Mouse (Mus musculus): ENCODE results near the gene Cpvl.

The Cpvl gene

GRCm38 (mm10) chr6:53891109-53891508 lies 87.4 kb downstream of the Cpvl start:
- in situ Hi-C loops (cut with MseI, MboI): no loop called here

- in situ Hi-C loops (cut with MseI, MboI): no loop called here
Observed at GRCm38 (mm10) chr6:53884931-53885330, 93.5 kb downstream of the Cpvl start.

GRCm38 (mm10) chr6:53884496-53884895 lies 94.0 kb downstream of the Cpvl start:
- in situ Hi-C loops (cut with MseI, MboI): no loop called here

- in situ Hi-C loops (cut with MseI, MboI): no loop called here
Observed at GRCm38 (mm10) chr6:53883405-53883804, 95.1 kb downstream of the Cpvl start.

DNA sequence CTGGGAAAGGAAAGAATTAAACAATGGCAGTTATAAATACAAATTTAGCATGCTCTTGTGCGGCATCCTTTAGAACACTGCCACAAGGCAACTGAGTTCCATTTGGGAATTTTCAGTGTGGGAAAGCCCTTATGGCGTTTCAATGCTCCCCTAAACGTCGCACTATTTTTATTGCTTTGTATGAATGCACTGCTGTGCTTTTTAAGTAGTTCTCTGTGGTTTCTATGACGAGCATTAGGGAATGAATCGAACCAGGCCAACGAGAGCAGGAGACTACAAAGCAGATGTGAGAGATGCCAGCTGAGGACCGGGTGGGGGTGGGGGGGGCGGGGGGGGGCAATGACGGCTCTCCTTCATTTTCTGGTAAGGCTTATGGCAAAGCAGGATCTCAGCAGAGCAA lies 96.8 kb downstream of the Cpvl start:
- in situ Hi-C loops (cut with MseI, MboI): no loop called here

DNA sequence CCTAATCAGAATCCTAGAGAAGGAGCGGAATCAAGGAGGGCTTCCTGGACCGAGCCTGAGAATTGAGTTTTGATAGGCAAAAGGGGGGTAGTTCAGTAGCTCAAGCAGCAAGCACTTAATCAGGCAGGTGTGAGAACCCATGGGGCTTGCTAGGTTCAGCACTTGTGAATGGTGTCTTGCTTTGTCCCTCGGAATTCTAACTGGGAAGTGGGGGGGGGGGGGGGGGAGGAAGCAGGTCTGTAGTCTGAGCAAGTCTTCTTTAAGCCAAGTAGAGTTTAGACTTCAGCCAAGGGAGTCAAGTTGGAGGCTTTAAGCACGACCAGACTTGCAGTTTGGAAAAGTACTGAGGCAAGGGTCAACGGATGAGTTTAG lies 97.2 kb downstream of the Cpvl start:
- in situ Hi-C loops (cut with MseI, MboI): no loop called here

DNA sequence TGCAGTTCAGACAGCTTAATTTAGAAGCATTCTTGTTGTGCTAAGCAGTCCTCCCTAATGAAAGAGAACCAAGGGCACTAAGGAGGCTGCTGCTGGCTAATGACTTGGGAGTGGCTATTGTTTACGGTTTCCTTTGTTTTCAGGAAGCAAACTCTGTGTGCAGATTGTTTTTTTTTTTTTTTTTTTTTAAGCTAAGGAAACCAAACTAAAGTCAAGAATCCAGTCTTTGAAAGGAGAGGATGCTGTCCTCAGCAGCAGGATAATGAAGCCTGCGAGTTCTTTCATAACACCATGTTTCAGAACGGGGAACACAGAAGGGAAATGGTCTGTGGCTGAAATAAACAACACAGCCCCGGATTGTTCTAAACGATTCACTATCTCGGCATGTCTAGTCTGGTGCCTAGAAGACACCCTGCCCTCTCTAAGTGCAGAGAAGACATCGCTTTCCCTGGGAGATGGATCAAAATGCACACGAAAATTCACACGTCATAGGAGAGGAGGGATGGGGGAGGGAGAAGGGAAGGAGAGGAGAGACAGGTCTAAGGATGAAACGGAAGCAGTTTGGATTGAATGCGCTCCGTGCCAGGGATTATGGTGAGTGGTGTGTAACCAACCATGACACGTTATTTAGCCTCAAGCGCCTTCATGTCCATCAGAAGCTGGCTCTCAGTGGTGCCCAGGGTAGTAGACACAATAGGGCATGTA lies 97.8 kb downstream of the Cpvl start:
- in situ Hi-C loops (cut with MseI, MboI): no loop called here

DNA sequence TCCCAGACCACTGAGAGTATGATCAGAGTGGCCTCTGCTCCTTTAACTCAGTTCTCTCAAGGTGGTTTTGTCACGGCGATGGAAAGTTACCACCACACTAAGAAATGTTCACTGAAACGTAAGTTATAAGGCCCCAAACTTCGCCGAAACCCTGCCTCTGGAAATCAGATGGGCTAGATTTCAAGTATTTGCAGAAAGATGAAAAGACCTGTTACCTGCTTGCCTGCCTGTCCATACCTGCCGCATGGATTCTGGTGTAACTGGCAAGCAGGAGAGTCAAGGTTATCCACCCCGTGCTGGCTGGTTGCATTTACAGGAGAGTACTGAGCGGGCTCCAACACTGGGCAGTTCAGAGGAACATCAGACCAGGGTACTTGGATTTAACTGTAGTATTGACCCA lies 98.9 kb downstream of the Cpvl start:
- in situ Hi-C loops (cut with MseI, MboI): no loop called here

DNA sequence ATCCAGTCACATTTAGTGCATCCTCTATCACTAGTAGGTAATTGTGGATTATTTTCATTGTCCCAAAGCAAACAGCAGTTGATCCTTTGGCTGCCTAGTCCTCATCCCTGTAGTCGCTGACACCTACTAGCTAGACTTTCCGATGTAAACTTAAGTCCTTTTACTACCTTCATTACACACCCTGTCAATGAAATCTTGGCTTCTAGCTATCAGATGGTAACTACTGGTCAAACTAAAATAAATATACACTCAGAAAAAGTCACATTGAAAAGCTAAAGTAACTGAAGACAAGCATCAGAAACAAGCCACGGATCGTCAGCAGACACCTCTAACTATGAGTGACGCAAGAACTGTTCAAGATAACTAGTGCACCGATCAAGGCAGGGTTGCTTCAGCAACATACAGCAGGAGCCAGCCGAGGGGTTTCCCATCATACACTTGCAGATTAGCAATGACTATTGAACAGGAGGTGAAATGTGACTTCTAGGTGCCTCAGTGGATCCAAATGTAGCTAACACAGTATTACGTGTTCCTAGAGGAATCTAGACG lies 103.5 kb downstream of the Cpvl start:
- in situ Hi-C loops (cut with MseI, MboI): no loop called here

GRCm38 (mm10) chr6:53871903-53872302 lies 106.6 kb downstream of the Cpvl start:
- in situ Hi-C loops (cut with MseI, MboI): no loop called here

DNA sequence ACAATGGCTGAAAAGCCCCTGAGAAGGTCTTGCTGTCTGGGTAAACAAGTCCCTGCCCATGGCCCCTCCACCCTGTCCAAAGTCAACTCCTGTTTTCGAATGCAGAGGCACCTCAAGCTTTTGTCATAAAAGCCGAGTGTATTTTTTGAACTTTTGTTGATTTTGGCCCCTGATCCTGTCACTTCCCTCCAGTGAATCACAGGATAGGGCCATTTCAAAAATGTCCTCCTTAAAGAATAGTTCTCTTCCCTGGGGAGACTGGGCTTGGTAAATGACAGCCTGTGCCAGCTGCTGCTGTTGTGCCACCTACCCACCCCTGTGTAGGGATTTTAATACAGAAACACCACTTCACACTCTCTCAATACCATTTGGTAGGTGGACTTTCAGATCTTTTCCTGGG lies 115.5 kb downstream of the Cpvl start:
- in situ Hi-C loops (cut with MseI, MboI): no loop called here

- in situ Hi-C loops (cut with MseI, MboI): no loop called here
Observed at GRCm38 (mm10) chr6:53859106-53859505, 119.4 kb downstream of the Cpvl start.

GRCm38 (mm10) chr6:53857822-53858221 lies 120.6 kb downstream of the Cpvl start:
- in situ Hi-C loops (cut with MseI, MboI): no loop called here

DNA sequence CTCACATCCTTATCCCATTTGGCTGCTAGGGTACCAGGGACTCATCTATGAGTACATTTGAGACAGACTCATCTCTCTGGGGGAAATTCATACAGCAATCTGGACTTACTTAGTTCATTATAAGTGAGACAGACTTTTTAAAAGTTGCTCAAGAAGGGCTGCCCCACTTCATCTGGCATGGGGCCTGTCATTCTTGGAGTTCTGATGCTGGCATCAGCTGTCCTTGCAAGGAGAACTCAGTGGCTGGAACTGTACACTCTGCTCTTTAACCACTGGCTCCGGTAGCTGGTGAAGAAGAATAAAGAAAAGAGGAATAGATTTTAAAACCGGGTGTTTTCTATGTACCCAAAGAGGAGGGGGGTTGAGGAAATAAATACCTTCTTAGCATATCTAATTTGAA lies 121.7 kb downstream of the Cpvl start:
- in situ Hi-C loops (cut with MseI, MboI): no loop called here

- in situ Hi-C loops (cut with MseI, MboI): no loop called here
Observed at GRCm38 (mm10) chr6:53854971-53855856, 123.3 kb downstream of the Cpvl start.

- in situ Hi-C loops (cut with MseI, MboI): no loop called here
Observed at GRCm38 (mm10) chr6:53854226-53854625, 124.2 kb downstream of the Cpvl start.

- in situ Hi-C loops (cut with MseI, MboI): no loop called here
Observed at GRCm38 (mm10) chr6:53853546-53853945, 124.9 kb downstream of the Cpvl start.

GRCm38 (mm10) chr6:53844626-53845025 lies 133.8 kb downstream of the Cpvl start:
- in situ Hi-C loops (cut with MseI, MboI): no loop called here

DNA sequence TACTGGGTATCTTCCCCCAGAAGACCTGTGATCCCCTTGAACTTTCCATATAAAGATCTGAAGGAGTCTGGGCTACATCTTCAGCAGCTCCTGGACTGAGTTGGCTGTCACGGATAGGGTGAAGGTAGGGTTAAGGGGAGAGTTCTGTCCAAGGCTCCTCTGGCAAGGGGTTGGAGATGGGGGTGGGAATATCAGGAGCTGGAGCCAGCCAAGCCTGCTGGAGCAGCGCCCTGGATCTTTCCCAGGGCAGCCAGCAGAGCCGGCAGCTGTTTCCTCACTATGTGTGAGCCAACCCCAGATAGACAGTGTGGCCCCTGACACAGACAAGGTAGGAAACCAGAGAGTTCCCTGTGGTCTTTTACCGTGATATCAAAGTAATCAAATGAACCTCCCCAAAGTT lies 153.3 kb downstream of the Cpvl start:
- in situ Hi-C loops (cut with MseI, MboI): no loop called here
